Mouse (Mus musculus) forebrain, embryonic 14.5 days (tissue): ENCODE results near the gene Msi2. TPM values are rescaled to one million over a fixed set of nuclear protein-coding genes. Genes with fewer than 3 reads are reported as not detected.
A peak's percentile ranks its signal among the peaks of the same experiment; 100 is the strongest.

Experiments used
- ATAC-seq: fragments of 200-750 bp; cut with Nextera tagmentation; 2 replicates; pipeline ENCODE4 v1.8.0; 2017; ENCODE audit warnings: mild to moderate bottlenecking, moderate library complexity
- DNase-seq: peaks from one replicate; pipeline ENCODE4 v3.0.0-alpha.2; 2015; ENCODE audit warnings: low spot score
- H3K27ac ChIP-seq: fragments of 300-500 bp; sonication (generic); 2 replicates; pipeline ENCODE4 v1.5.1; 2014; ENCODE audit warnings: low read depth, mild to moderate bottlenecking, control low read depth, low read length, moderate library complexity
- H3K27me3 ChIP-seq: fragments of 300-500 bp; sonication (generic); replicated peaks from 2 replicates; pipeline ENCODE4 v1.6.1; 2014; ENCODE audit warnings: low read length, control low read depth, mixed read lengths; ENCODE audit not compliant: control insufficient read depth, insufficient read depth
- H3K36me3 ChIP-seq: fragments of 300-500 bp; sonication (generic); 2 replicates; pipeline ENCODE4 v1.6.1; 2014; ENCODE audit warnings: low read length, control low read depth; ENCODE audit not compliant: control insufficient read depth, insufficient read depth
- H3K4me1 ChIP-seq: fragments of 300-500 bp; sonication (generic); 2 replicates; pipeline ENCODE4 v1.6.1; 2014; ENCODE audit warnings: antibody characterized with exemption, low read length, control low read depth; ENCODE audit not compliant: control insufficient read depth, insufficient read depth
- H3K4me2 ChIP-seq: fragments of 300-500 bp; sonication (generic); 2 replicates; pipeline ENCODE4 v1.6.1; 2014; ENCODE audit warnings: mild to moderate bottlenecking, control low read depth, low read length
- H3K4me3 ChIP-seq: fragments of 300-500 bp; sonication (generic); 2 replicates; pipeline ENCODE4 v1.5.1; 2014; ENCODE audit warnings: low read depth, low read length, control low read depth
- H3K9ac ChIP-seq: fragments of 300-500 bp; sonication (generic); 2 replicates; pipeline ENCODE4 v1.6.1; 2014; ENCODE audit warnings: mild to moderate bottlenecking, low read length, control low read depth, moderate library complexity
- H3K9me3 ChIP-seq: fragments of 300-500 bp; sonication (generic); replicated peaks from 2 replicates; pipeline ENCODE4 v1.6.1; 2016; ENCODE audit warnings: low read length, control low read depth, mixed read lengths; ENCODE audit not compliant: control insufficient read depth
- WGBS: fragments of 180-500 bp; shearing (Covaris S2); extraction: QIAGEN DNeasy Blood & Tissue Kit; methylation state at CpG from one replicate; pipeline ENCODE4 v1.1.7; 2014; 5-methylcytosine and 5-hydroxymethylcytosine counted together
- polyA plus RNA-seq: library from polyadenylated mRNA; unstranded; fragments of >200 nt; fragmentation: Nextera tagmentation; extraction: Ambion mirVana; gene quantifications from 2 replicates; pipeline ENCODE4 v1.2.1, GENCODE M21; 2014

Gene Msi2
- polyA plus RNA-seq, 1 experiment from 2014 or later = 19.9 TPM

DNA sequence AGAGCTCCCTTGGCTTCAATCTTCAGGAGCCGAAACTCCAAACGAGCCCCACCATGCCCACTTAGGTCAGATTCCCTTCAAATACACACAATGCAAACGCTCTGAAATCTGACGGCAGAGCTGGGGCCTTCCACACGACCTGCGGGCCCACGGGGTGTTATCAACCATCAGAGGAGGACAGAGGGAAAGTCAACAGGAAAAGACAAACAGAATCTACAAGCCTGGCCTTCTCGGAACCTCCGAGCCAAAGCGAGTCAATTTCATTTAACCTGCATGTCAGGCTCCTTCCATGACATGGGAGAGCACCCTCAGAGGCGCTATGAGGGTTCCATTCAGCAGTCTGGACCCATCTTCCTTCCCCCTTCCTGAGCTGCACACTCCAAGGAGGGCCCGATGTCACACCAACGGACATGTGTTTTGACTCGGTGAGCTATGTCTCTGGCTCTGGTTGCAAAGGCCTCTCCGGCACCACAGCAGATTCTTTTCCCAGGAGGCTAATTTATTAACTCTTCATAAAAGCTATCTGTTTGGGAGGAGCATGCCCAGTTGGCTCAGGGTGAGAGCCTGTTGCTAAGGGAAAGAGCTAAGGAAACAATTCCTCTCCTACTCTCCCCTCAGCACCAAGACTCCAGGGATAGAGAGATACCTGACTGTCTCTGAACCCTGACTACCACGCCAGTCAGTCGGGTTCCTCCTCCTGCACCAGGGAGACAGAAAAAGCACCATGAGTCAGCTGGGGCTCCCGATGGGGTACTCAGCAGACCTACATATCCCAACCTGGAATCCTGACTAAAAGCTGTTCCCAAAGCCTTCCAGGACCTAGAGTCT, 42.6 kb downstream of the Msi2 start:
- Histone ChIP-seq H3K4me3 (no peak overlapping the region), H3K27me3 (no peaks in the 10 kb centered on the region), H3K4me1 (peaks cover 13% of the 10 kb centered on the region; the same call in 1 of the 2 replicates), H3K4me2 (no peak overlapping the region), H3K36me3 (peaks cover 52% of the 10 kb centered on the region), H3K9ac (no peak overlapping the region), H3K9me3 (no peaks in the 10 kb centered on the region), H3K27ac (no peak overlapping the region)
- ATAC-seq (no peak), DNase-seq (no peak)
- 89% methylated on average over 18 of the region's 18 CpGs for WGBS

DNA sequence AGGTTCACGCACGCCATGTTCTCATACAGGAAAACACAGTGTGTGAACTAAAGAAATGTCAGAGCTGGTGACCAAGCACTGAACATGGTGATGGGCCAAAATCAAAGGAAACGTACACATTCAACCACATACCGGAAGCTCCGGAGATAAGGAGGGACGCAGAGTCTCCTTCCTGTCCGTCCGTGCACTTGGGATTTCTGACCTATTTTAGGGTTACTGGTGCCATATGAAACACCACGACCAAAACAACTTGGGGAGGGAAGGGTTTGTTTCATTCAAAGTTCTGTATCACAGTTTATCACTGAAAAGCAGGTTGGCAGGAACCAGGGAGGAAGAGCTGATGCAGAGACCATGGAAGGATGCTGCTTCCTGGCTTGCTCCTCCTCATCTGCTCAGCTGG, 44.2 kb downstream of the Msi2 start:
- Histone ChIP-seq H3K4me1 (peaks cover 13% of the 10 kb centered on the region; the same call in 1 of the 2 replicates), H3K9ac (no peak overlapping the region), H3K27ac (no peak overlapping the region), H3K4me3 (no peak overlapping the region), H3K9me3 (no peaks in the 10 kb centered on the region), H3K36me3 (peaks cover 61% of the 10 kb centered on the region), H3K4me2 (no peak overlapping the region), H3K27me3 (no peaks in the 10 kb centered on the region)
- WGBS = 93% methylated on average over 9 of the region's 9 CpGs
- DNase-seq (no peak), ATAC-seq (no peak)

DNA sequence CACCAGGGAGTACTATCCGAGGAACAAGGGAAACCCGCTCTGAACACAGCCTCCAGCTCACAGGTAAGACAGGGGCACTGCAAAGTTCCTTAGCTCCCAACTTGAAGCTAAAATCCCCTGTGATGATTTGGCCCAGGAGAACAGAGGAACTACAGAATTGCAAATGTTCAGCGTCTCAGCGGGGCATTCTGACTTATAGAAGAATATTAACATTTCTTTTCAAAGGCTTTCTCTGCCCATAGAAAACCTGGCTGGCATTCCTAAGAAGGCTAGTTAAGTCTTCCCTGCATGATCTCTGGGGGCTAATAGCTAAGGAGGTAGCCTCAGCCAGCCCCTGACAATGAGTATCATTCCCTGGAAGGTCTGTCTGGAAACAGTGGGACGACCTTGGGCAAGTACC, 47.4 kb downstream of the Msi2 start:
- DNase-seq (no peak), ATAC-seq (no peak)
- WGBS = 66% methylated on average over 5 of the region's 5 CpGs
- Histone ChIP-seq H3K9me3 (no peaks in the 10 kb centered on the region), H3K4me1 (0 out of 2 replicates have a peak, but pooled peaks cover 2% of the 10 kb centered on the region), H3K27ac (no peak overlapping the region), H3K4me3 (no peak overlapping the region), H3K9ac (no peak overlapping the region), H3K4me2 (no peak overlapping the region), H3K36me3 (peaks cover 70% of the 10 kb centered on the region), H3K27me3 (no peaks in the 10 kb centered on the region)

DNA sequence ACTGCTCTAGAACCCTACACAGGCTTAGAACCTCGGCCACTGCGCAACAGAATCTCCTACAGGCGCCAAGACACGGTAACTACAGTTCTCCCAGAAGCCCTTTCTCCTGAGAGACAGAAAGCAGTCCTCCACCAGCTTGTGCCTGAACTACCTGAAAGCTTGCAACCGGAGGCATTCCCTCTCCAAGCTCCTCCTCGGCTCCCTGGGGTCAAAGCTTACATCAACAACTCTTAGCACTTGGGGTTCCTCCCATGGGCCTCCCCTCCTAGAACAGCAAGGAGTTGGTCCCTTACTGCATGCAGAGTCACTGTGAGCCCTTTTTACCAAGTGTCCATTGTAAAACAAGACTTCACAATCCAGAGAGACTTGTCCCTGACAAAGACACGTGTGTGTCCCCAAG, 49.2 kb downstream of the Msi2 start:
- Histone ChIP-seq H3K4me1 (peaks cover 6% of the 10 kb centered on the region), H3K9me3 (no peaks in the 10 kb centered on the region), H3K4me2 (no peak overlapping the region), H3K36me3 (peaks cover 57% of the 10 kb centered on the region; the same call in 1 of the 2 replicates), H3K27ac (no peak overlapping the region), H3K27me3 (no peaks in the 10 kb centered on the region), H3K9ac (no peak overlapping the region), H3K4me3 (no peak overlapping the region)
- ATAC-seq (no peak), DNase-seq (no peak)
- 95% methylated on average over 7 of the region's 7 CpGs for WGBS

DNA sequence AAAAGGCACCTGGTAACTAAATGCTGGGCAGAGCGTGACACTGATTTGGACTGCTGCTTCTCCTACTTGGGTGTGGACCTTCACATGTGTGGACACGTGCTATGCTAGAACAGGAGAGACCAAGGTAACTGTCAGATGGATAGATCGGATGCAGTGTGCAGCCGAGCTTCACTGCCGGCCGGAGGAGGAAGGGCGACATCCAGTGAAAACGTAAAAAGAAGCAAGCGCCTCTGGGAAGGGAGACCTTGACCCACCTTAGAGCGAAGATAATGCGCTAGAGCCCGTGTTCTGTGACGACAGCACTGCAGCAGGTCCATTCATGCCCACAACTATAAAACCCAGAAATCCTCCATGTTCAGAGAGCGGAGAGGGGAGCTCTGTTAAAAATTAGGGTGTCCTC, 50.0 kb downstream of the Msi2 start:
- Histone ChIP-seq H3K9me3 (no peaks in the 10 kb centered on the region), H3K27me3 (no peaks in the 10 kb centered on the region), H3K9ac (no peak overlapping the region), H3K27ac (no peak overlapping the region), H3K4me1 (peaks cover 9% of the 10 kb centered on the region), H3K36me3 (peaks cover 52% of the 10 kb centered on the region; the same call in 1 of the 2 replicates), H3K4me2 (no peak overlapping the region), H3K4me3 (no peak overlapping the region)
- WGBS = 96% methylated on average over 14 of the region's 14 CpGs
- no peak for DNase-seq
- ATAC-seq = no peak

DNA sequence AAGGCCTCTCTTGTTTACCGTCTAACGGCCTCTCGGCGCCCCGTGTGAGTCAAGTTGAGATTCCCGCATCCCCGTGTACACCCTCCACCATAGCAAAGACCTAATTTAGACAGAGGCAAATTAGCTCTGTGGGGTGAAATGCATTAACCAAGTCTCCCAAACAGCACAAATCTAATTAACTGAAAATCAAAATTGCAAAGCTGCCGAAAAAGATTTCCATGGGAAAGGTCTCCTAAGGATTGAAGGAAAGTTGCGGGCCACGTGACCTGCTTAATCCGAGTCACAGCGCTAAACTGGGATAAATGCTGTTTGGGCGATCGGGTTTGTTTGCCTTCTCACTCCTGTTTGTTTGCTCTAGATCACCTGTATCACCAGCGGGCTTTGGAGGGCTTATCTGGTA, 52.5 kb downstream of the Msi2 start:
- no peaks in the 10 kb centered on the region for H3K9me3 ChIP-seq
- DNase-seq = no peak
- H3K27me3 ChIP-seq = no peaks in the 10 kb centered on the region
- H3K4me1 ChIP-seq = peaks cover 9% of the 10 kb centered on the region
- 32% methylated on average over 15 of the region's 15 CpGs for WGBS
- peaks cover 43% of the 10 kb centered on the region; the same call in 1 of the 2 replicates for H3K36me3 ChIP-seq
- H3K4me3 ChIP-seq = no peak overlapping the region
- H3K9ac ChIP-seq = no peak overlapping the region
- H3K4me2 ChIP-seq = no peak overlapping the region
- no peak for ATAC-seq
- no peak overlapping the region for H3K27ac ChIP-seq

DNA sequence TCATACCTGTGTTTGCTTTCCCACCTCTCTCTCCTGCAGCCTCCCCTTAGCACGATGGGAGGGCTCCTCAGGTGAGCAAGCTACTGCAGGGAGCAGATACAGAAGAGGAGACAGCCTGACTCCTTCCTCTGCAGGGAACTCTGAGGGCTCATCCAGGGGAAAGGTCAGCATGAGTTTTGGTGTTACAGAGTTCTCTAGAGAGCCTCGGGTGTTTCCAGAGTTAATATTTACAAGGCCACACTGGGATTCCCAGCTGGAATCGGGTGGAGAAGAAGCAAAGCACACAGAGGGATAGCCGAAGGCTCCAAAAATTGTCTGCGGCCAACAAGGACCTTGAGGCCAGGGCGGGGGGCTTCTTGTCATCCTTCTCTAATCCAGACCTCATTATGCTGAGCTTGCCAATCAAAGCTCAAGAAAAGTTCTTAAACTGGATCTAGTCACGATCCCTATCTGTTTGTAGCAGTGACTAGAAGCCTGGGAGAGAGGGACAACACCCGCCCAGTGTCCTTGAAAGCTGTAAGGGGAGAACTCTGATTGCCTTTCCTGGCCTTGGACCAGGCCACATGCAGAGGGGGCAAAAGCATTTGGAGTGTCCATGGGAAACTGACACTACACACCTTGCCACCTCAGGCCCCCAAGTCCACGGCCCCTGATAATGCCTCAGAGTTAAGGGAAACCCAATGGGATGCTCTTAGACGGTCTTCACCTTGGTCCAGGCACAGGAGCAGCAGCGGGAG, 56.7 kb downstream of the Msi2 start:
- ATAC-seq (no peak), DNase-seq (no peak)
- H3K27ac ChIP-seq = peak overlapping the region; percentile 21; the same call in 1 of the 2 replicates
- WGBS = 85% methylated on average over 11 of the region's 11 CpGs
- H3K4me3 ChIP-seq = no peak overlapping the region
- peaks cover 9% of the 10 kb centered on the region for H3K4me1 ChIP-seq
- H3K27me3 ChIP-seq = no peaks in the 10 kb centered on the region
- H3K4me2 ChIP-seq = no peak overlapping the region
- no peaks in the 10 kb centered on the region for H3K9me3 ChIP-seq
- peaks cover 33% of the 10 kb centered on the region for H3K36me3 ChIP-seq
- H3K9ac ChIP-seq = no peak overlapping the region

DNA sequence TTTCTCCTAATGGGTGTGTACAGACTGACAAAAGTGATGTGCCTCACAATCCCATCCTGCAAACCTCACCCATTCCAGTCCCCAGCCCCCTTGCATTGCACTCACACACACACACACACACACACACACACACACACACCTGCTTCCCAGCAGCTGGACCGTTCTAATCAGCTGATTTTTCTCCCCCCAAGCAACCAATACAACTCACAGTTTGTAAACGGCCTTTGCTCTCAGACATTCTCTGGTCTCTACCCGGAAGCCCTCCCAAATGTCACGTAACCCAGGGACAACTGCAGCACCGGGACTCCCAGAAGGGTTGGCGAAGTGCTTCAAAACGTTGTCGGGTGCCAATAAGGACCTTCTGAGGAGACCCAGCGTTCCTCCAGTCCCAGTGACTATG, 57.9 kb downstream of the Msi2 start:
- ATAC-seq = no peak
- H3K9me3 ChIP-seq = no peaks in the 10 kb centered on the region
- H3K4me2 ChIP-seq = no peak overlapping the region
- H3K9ac ChIP-seq = no peak overlapping the region
- no peaks in the 10 kb centered on the region for H3K27me3 ChIP-seq
- WGBS = 84% methylated on average over 9 of the region's 9 CpGs
- peaks cover 31% of the 10 kb centered on the region for H3K36me3 ChIP-seq
- H3K27ac ChIP-seq = no peak overlapping the region
- no peak for DNase-seq
- H3K4me3 ChIP-seq = no peak overlapping the region
- H3K4me1 ChIP-seq = peaks cover 11% of the 10 kb centered on the region

DNA sequence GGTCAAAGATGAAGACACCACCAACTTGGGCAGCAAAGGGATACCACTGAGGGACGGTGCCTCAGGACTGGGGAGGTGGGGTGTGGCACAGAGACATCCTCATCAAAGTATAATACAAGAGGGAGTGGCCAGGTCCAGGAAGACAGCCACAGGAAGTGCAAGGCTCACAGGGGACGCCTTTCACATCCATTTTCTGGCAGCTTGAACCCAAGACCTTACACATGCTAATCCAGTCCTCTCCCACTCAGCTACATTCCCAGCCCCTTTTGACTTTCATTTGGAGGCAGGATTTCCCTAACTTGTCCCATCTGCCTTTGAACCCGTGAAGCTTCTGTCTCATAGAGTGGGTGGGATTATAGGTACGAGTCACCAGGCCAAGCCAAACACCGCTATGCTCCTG, 59.4 kb downstream of the Msi2 start:
- no peak for DNase-seq
- Histone ChIP-seq H3K9me3 (no peaks in the 10 kb centered on the region), H3K4me3 (no peak overlapping the region), H3K36me3 (peaks cover 28% of the 10 kb centered on the region), H3K4me1 (peaks cover 4% of the 10 kb centered on the region; the same call in 1 of the 2 replicates), H3K27ac (no peak overlapping the region), H3K27me3 (no peaks in the 10 kb centered on the region), H3K9ac (no peak overlapping the region), H3K4me2 (no peak overlapping the region)
- 93% methylated on average over 5 of the region's 5 CpGs for WGBS
- no peak for ATAC-seq
